Mouse (Mus musculus) hindbrain, embryonic 10.5 days (tissue): ENCODE results near the gene Syn1. TPM values are rescaled to one million over a fixed set of nuclear protein-coding genes. Genes with fewer than 3 reads are reported as not detected.
A peak's percentile ranks its signal among the peaks of the same experiment; 100 is the strongest.

Experiments used
- DNase-seq: peaks from one replicate; pipeline ENCODE4 v3.0.0-alpha.2; 2017; ENCODE audit warnings: low spot score
- H3K27ac ChIP-seq: fragments of 300-500 bp; sonication (generic); 2 replicates; pipeline ENCODE4 v1.5.1; 2016; ENCODE audit warnings: mild to moderate bottlenecking, moderate library complexity
- H3K27me3 ChIP-seq: fragments of 300-500 bp; sonication (generic); 2 replicates; pipeline ENCODE4 v1.6.1; 2016; ENCODE audit warnings: mild to moderate bottlenecking; ENCODE audit not compliant: poor library complexity, insufficient read depth, severe bottlenecking
- H3K36me3 ChIP-seq: fragments of 300-500 bp; sonication (generic); 2 replicates; pipeline ENCODE4 v1.6.1; 2016; ENCODE audit warnings: mild to moderate bottlenecking, moderate library complexity
- H3K4me1 ChIP-seq: fragments of 300-500 bp; sonication (generic); replicated peaks from 2 replicates; pipeline ENCODE4 v1.6.1; 2016; ENCODE audit warnings: mild to moderate bottlenecking
- H3K4me3 ChIP-seq: fragments of 300-500 bp; sonication (generic); 2 replicates; pipeline ENCODE4 v1.5.1; 2016; ENCODE audit warnings: mild to moderate bottlenecking, moderate library complexity
- H3K9me3 ChIP-seq: fragments of 300-500 bp; sonication (generic); 2 replicates; pipeline ENCODE4 v1.6.1; 2016; ENCODE audit warnings: mild to moderate bottlenecking, moderate library complexity
- WGBS: fragments of 180-500 bp; shearing (Covaris S2); methylation state at CpG from one replicate; pipeline ENCODE4 v1.1.7; 2016; 5-methylcytosine and 5-hydroxymethylcytosine counted together
- polyA plus RNA-seq: library from polyadenylated mRNA; unstranded; fragments of >200 nt; fragmentation: Nextera tagmentation; extraction: Ambion mirVana; gene quantifications from 2 replicates; pipeline ENCODE4 v1.2.1, GENCODE M21; 2016

Gene Syn1
- polyA plus RNA-seq, 1 experiment from 2014 or later, result 11.8 TPM

DNA sequence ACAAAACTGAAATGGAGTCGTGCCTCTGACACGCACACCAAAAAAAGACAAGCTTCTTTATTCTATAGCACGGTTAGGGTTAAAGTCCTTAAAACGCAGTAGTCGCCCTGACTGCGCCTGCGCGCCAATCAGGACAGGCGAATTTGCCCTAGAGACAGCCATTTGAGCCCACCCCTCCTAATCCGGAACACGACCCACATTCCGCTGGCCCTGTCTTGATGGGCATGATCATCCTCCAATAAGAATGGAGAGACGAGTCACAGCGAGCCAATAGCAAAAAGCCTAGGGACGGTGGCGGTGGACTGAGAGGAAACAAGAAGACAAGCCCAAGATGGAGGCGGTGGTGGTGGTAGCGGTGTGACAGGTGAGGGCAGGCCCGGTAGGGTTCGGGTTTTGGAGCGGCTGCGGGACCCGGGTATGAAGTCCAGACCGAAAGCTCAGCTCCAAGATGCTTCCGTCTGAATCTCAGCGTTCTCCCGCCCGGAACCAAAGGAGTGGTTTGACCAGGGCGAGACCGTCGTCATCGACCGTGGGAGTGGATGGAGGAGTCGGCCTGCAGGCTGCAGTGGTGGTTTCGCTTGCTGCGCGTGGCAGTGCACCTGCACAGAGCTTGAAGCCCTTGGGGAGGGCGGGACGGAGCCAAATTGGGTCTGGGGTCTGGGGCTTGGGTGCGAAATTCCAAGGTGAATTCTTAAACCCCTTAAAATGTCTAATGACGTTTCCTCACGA, 72.4 kb downstream of the Syn1 start:
- Histone ChIP-seq H3K36me3 (peaks cover 33% of the 10 kb centered on the region), H3K27me3 (no peaks in the 10 kb centered on the region), H3K4me3 (peak overlapping the region; percentile 69), H3K27ac (peak overlapping the region; percentile 88), H3K4me1 (0 out of 2 replicates have a peak, but pooled peaks cover 8% of the 10 kb centered on the region), H3K9me3 (peaks cover 3% of the 10 kb centered on the region; the same call in 1 of the 2 replicates)
- WGBS, result 16% methylated on average over 42 of the region's 42 CpGs
- peak; percentile 87 for DNase-seq

DNA sequence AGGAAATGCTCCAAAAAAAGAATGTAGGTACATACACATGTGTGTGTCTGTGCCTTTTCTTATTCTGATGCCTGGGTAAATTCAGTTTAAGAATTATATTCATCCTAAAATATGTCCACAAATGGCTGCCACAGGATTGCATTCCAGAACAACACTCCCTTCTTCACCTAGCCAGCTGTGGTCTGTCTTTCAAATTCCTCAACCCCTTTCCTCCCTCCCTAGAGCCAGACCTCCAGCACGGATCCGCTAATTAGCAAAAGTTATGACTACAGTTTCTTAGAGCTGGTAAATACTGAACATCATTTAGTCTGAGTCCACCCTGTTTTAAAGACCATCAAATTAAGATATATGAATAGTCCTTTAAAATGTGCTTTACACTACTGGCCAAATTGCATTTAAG, 73.0 kb downstream of the Syn1 start:
- WGBS, result 20% methylated on average over 2 of the region's 2 CpGs
- no peak for DNase-seq
- peak overlapping the region; percentile 69 for H3K4me3 ChIP-seq

DNA sequence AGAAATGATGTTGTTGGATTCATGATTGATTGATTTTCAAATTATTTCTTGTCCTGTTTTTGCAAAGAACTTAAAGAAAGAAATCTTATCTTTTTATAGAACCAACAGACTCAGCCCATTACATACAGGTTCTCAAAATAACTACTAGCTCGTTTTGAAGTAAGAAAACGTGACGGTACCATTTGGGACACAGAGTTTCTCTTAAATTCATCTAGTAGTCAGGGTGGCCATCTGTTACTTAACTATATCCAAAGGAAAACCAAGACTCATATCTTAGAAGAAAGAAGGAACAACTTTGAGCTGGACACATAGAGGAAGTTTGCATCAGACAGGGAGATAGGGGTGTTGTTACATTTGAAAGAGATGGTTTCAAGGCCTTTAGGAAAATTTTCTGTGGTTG, 73.6 kb downstream of the Syn1 start:
- H3K27me3 ChIP-seq, result no peaks in the 10 kb centered on the region
- H3K27ac ChIP-seq, result no peak overlapping the region
- H3K4me3 ChIP-seq, result no peak overlapping the region
- peaks cover 3% of the 10 kb centered on the region; the same call in 1 of the 2 replicates for H3K9me3 ChIP-seq
- 0 out of 2 replicates have a peak, but pooled peaks cover 8% of the 10 kb centered on the region for H3K4me1 ChIP-seq
- WGBS, result 88% methylated on average over 3 of the region's 3 CpGs
- peaks cover 25% of the 10 kb centered on the region for H3K36me3 ChIP-seq
- no peak for DNase-seq

More for the DNA sequence above, 73.0 kb downstream of the Syn1 start:
- H3K27ac ChIP-seq, result peak overlapping the region; percentile 69
- H3K9me3 ChIP-seq, result peaks cover 3% of the 10 kb centered on the region; the same call in 1 of the 2 replicates
- no peaks in the 10 kb centered on the region for H3K27me3 ChIP-seq
- peaks cover 27% of the 10 kb centered on the region for H3K36me3 ChIP-seq
- 0 out of 2 replicates have a peak, but pooled peaks cover 8% of the 10 kb centered on the region for H3K4me1 ChIP-seq

DNA sequence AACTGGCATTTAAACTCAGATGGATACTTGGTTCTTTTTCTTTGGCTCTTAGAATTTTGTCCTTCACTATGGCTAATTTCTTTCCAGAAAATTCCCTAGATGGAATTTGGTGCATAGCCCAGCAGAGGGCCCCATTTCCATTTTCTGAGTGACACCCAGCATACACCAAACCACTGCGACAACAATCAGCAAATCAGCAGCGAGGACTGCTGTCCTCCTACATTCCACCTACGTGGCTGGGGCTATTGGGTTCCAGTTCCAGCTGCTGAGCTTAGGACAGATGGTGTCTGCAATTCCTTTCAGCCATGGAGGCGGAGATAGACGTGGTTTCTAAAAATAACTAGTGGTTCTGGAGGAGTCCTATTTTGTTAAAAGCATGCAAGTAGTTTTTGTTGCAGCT, 91.9 kb downstream of the Syn1 start:
- DNase-seq, result peak; percentile 44
- 39% methylated on average over 5 of the region's 5 CpGs for WGBS
- Histone ChIP-seq H3K4me3 (no peak overlapping the region), H3K27ac (no peak overlapping the region), H3K9me3 (no peaks in the 10 kb centered on the region), H3K27me3 (no peaks in the 10 kb centered on the region), H3K36me3 (no peaks in the 10 kb centered on the region), H3K4me1 (no peaks in the 10 kb centered on the region)

DNA sequence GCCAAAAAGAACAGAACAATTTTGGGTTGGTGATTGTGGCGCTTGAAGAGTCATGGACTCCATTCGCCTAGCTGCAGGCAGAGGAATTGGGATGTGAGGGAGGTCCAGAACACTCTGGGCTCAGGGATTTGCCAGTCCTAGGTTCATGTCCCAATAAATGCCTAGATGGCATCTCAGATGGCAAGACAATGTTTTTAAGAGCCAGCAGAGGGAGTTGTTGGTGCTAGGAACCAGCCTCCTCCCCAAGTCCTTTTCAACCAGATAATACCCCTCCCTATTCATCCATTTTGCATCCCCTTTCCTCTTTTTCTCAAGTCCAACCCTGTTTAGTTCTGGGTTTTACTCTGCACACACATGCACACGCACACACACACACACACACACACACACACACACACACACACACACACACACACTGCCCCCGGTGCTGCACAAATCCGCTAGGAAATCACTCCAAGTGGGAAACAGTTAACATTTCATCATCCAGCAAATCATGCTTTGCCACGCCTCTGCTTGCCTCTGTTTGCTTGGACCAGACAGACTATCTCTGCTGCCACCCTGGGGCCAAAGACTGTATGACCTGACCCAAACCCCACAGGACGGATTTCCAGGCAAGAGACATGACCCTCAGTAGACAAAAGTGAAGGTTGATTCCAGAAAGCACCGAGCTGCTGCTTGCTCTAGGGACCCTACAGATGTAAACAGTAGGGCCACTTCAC, 100.9 kb downstream of the Syn1 start:
- no peaks in the 10 kb centered on the region for H3K27me3 ChIP-seq
- WGBS, result 60% methylated on average over 8 of the region's 8 CpGs
- H3K4me3 ChIP-seq, result peak overlapping the region; percentile 32
- no peaks in the 10 kb centered on the region for H3K9me3 ChIP-seq
- H3K4me1 ChIP-seq, result no peaks in the 10 kb centered on the region
- H3K27ac ChIP-seq, result peak overlapping the region; percentile 45; the same call in 1 of the 2 replicates
- peak; percentile 18 for DNase-seq
- H3K36me3 ChIP-seq, result no peaks in the 10 kb centered on the region

DNA sequence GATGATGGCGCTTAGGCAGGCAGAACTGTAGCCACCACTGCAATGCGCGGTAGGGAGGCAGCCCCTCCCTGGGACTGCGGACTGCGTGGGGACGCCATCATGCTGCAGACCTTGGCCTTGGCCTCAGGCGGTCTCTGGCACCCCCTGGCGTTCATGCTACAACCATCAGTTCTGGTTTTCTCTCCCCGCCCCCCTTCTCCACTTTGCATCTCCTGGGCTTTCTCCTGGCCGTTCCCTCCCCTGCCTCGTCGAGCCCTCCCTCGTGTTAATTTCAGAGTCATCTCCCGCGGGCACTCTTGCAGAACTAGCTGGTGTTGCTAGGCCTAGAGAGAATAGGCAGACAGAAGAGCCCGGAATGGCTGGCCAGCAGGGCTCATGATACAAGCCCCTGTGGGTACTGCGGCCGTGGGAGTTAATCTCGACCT, 101.6 kb downstream of the Syn1 start:
- WGBS, result 25% methylated on average over 19 of the region's 19 CpGs
- no peaks in the 10 kb centered on the region for H3K36me3 ChIP-seq
- no peaks in the 10 kb centered on the region for H3K9me3 ChIP-seq
- DNase-seq, result peak; percentile 75
- H3K27ac ChIP-seq, result peak overlapping the region; percentile 45; the same call in 1 of the 2 replicates
- H3K4me1 ChIP-seq, result no peaks in the 10 kb centered on the region
- H3K27me3 ChIP-seq, result no peaks in the 10 kb centered on the region
- peak overlapping the region; percentile 32 for H3K4me3 ChIP-seq

DNA sequence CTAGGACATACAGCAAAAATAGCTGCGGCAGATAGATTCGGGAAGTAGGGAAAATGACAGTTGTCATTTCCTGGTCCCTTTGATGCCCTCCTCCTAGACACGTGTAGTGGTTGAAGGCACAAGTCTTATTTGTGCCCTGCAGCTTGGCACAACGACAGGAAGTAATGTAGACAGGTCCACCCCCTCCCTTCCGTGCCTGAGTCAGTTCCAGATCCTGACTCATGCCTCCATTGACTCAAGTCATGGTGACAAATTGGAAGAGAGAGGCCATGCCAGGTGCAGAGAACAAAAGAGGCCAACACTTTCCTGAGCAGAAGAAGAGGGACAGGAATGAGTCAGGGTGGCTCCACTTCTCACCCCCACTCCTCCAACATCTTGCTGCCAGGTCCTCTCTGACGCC, 103.8 kb downstream of the Syn1 start:
- 77% methylated on average over 6 of the region's 6 CpGs for WGBS
- Histone ChIP-seq H3K9me3 (no peaks in the 10 kb centered on the region), H3K4me1 (no peaks in the 10 kb centered on the region), H3K27me3 (no peaks in the 10 kb centered on the region), H3K36me3 (no peaks in the 10 kb centered on the region), H3K27ac (no peak overlapping the region), H3K4me3 (no peak overlapping the region)
- DNase-seq, result no peak

Other genes with a start within 250 kb of the Syn1 start
- gene Cdk16, start 233.1 kb downstream of the Syn1 start, polyA plus RNA-seq, result 125 and 144 TPM in 2 replicates
- gene Usp11, start 217.1 kb downstream of the Syn1 start, polyA plus RNA-seq, result 68.4 and 76.7 TPM in 2 replicates
- 103 and 115 TPM in 2 replicates for gene Araf, start 123.2 kb downstream of the Syn1 start, polyA plus RNA-seq
- gene Timp1, start 50.8 kb downstream of the Syn1 start, polyA plus RNA-seq, result 10.3 and 10.6 TPM in 2 replicates
- gene Cfp, start 10.6 kb upstream of the Syn1 start, polyA plus RNA-seq, result 2.8 and 3.2 TPM in 2 replicates
- 11.1 and 12.4 TPM in 2 replicates for gene Elk1, start 29.6 kb upstream of the Syn1 start, polyA plus RNA-seq
- gene Uxt, start 41.0 kb upstream of the Syn1 start, polyA plus RNA-seq, result 68.3 and 76.3 TPM in 2 replicates
- gene Zfp182, start 141.3 kb upstream of the Syn1 start, polyA plus RNA-seq, result 4.1 and 6.0 TPM in 2 replicates
- not detected in 2 replicates for gene Spaca5, start 147.4 kb upstream of the Syn1 start, polyA plus RNA-seq
- gene Zfp300, start 168.5 kb upstream of the Syn1 start, polyA plus RNA-seq, result 1.9 and 2.2 TPM in 2 replicates
- gene Ssxa1, start 194.8 kb upstream of the Syn1 start, polyA plus RNA-seq, result not detected in 2 replicates